Mouse (Mus musculus) embryonic fibroblast, embryonic 13.5 days (primary cell): ENCODE data around the gene Btnl9.

Source experiments
- CTCF ChIP-seq: IDR thresholded peaks from 2 replicates; pipeline ENCODE4 v1.5.1; 2011; ENCODE audit warnings: mild to moderate bottlenecking, control low read depth, low read length, moderate library complexity, borderline replicate concordance; ENCODE audit not compliant: insufficient read depth
- POLR2A ChIP-seq: IDR thresholded peaks from 2 replicates; pipeline ENCODE4 v1.6.1; 2011; ENCODE audit warnings: low read depth, mild to moderate bottlenecking, control low read depth, low read length, moderate library complexity

GRCm38 (mm10) chr11:49207495-49207894 is 20.5 kb upstream of the Btnl9 start:
- TF ChIP-seq CTCF = no peak
- no peak for TF ChIP-seq POLR2A
